Mouse (Mus musculus) lung, embryonic 16.5 days (tissue): ENCODE results near the gene Prkag1. TPM values are rescaled to one million over a fixed set of nuclear protein-coding genes. Genes with fewer than 3 reads are reported as not detected.
A peak's percentile ranks its signal among the peaks of the same experiment; 100 is the strongest.

Experiments
- ATAC-seq: fragments of 200-750 bp; cut with Nextera tagmentation; 2 replicates; pipeline ENCODE4 v1.8.0; 2017; ENCODE audit warnings: low read depth, mild to moderate bottlenecking, moderate library complexity
- H3K27ac ChIP-seq: fragments of 300-500 bp; sonication (generic); 2 replicates; pipeline ENCODE4 v1.5.1; 2014; ENCODE audit warnings: mild to moderate bottlenecking, control low read depth, low read length
- H3K27me3 ChIP-seq: fragments of 300-500 bp; sonication (generic); 2 replicates; pipeline ENCODE4 v1.6.1; 2014; ENCODE audit warnings: low read depth, low read length, mixed read lengths; ENCODE audit not compliant: control insufficient read depth, insufficient read depth
- H3K36me3 ChIP-seq: fragments of 300-500 bp; sonication (generic); 2 replicates; pipeline ENCODE4 v1.6.1; 2014; ENCODE audit warnings: low read length; ENCODE audit not compliant: control insufficient read depth, insufficient read depth
- H3K4me1 ChIP-seq: fragments of 300-500 bp; sonication (generic); replicated peaks from 2 replicates; pipeline ENCODE4 v1.6.1; 2014; ENCODE audit warnings: low read length, mixed read lengths; ENCODE audit not compliant: control insufficient read depth, insufficient read depth
- H3K4me2 ChIP-seq: fragments of 300-500 bp; sonication (generic); 2 replicates; pipeline ENCODE4 v1.6.1; 2014; ENCODE audit warnings: low read depth, low read length, control low read depth
- H3K4me3 ChIP-seq: fragments of 300-500 bp; sonication (generic); 2 replicates; pipeline ENCODE4 v1.5.1; 2014; ENCODE audit warnings: mild to moderate bottlenecking, low read length, control low read depth
- H3K9ac ChIP-seq: fragments of 300-500 bp; sonication (generic); 2 replicates; pipeline ENCODE4 v1.6.1; 2014; ENCODE audit warnings: low read length, control low read depth
- H3K9me3 ChIP-seq: fragments of 300-500 bp; sonication (generic); 2 replicates; pipeline ENCODE4 v1.6.1; 2016; ENCODE audit warnings: low read length; ENCODE audit not compliant: control insufficient read depth
- WGBS: fragments of 180-500 bp; shearing (Covaris S2); extraction: QIAGEN DNeasy Blood & Tissue Kit; methylation state at CpG from one replicate; pipeline ENCODE4 v1.1.7; 2014; 5-methylcytosine and 5-hydroxymethylcytosine counted together
- polyA plus RNA-seq: library from polyadenylated mRNA; unstranded; fragments of >200 nt; fragmentation: Nextera tagmentation; extraction: Ambion mirVana; gene quantifications from 2 replicates; pipeline ENCODE4 v1.2.1, GENCODE M21; 2015

Gene Prkag1
- polyA plus RNA-seq, 1 experiment from 2014 or later = 106 TPM

- H3K9ac ChIP-seq = no peak overlapping the region
- peak overlapping the region; percentile 40 for H3K4me2 ChIP-seq
- H3K4me3 ChIP-seq = peak overlapping the region; percentile 10
- WGBS = under 1% methylated on average over 21 of the region's 25 CpGs
- no peak for ATAC-seq
- no peak overlapping the region for H3K27ac ChIP-seq
- peaks cover 17% of the 10 kb centered on the region for H3K4me1 ChIP-seq
- no peaks in the 10 kb centered on the region for H3K9me3 ChIP-seq
- H3K27me3 ChIP-seq = peaks cover 87% of the 10 kb centered on the region
- no peaks in the 10 kb centered on the region for H3K36me3 ChIP-seq
Measured at GRCm38 (mm10) chr15:98778191-98778770, 53.0 kb downstream of the Prkag1 start.

- Histone ChIP-seq H3K4me1 (peaks cover 20% of the 10 kb centered on the region), H3K9ac (no peak within 1 kb of the TSS), H3K4me3 (peak within 1 kb of the TSS; percentile 10), H3K27ac (no peak within 1 kb of the TSS), H3K4me2 (peak within 1 kb of the TSS; percentile 40), H3K36me3 (no peaks in the 10 kb centered on the region), H3K27me3 (peaks cover 88% of the 10 kb centered on the region), H3K9me3 (no peaks in the 10 kb centered on the region)
- WGBS = under 1% methylated on average over 31 of the region's 33 CpGs
- ATAC-seq = no peak
Measured at GRCm38 (mm10) chr15:98777762-98778161, 53.6 kb downstream of the Prkag1 start, which contains the start of gene Wnt10b. Gene Wnt10b, minus strand, starts transcription at chr15:98778150.

- Histone ChIP-seq H3K4me3 (no peak overlapping the region), H3K4me2 (no peak overlapping the region), H3K27me3 (peaks cover 95% of the 10 kb centered on the region), H3K36me3 (no peaks in the 10 kb centered on the region), H3K4me1 (peaks cover 26% of the 10 kb centered on the region), H3K9ac (no peak overlapping the region), H3K9me3 (no peaks in the 10 kb centered on the region), H3K27ac (no peak overlapping the region)
- ATAC-seq = no peak
- 3% methylated on average over 19 of the region's 19 CpGs for WGBS
Measured at GRCm38 (mm10) chr15:98777005-98777616, 54.2 kb downstream of the Prkag1 start.

- peaks cover 30% of the 10 kb centered on the region for H3K4me1 ChIP-seq
- H3K9me3 ChIP-seq = no peaks in the 10 kb centered on the region
- H3K4me2 ChIP-seq = peak overlapping the region; percentile 36
- H3K9ac ChIP-seq = no peak overlapping the region; the same call in 1 of the 2 replicates
- peak; percentile 59 for ATAC-seq
- H3K27ac ChIP-seq = no peak overlapping the region
- H3K4me3 ChIP-seq = peak overlapping the region; percentile 19
- WGBS = 3% methylated on average over 52 of the region's 62 CpGs
- H3K27me3 ChIP-seq = peaks cover 95% of the 10 kb centered on the region
- no peaks in the 10 kb centered on the region for H3K36me3 ChIP-seq
Measured at GRCm38 (mm10) chr15:98776280-98777004, 54.9 kb downstream of the Prkag1 start.

- H3K27ac ChIP-seq = no peak overlapping the region
- no peaks in the 10 kb centered on the region for H3K36me3 ChIP-seq
- no peak overlapping the region for H3K9ac ChIP-seq
- peaks cover 30% of the 10 kb centered on the region for H3K4me1 ChIP-seq
- ATAC-seq = no peak
- H3K4me3 ChIP-seq = no peak overlapping the region
- H3K27me3 ChIP-seq = peaks cover 91% of the 10 kb centered on the region
- WGBS = 6% methylated on average over 5 of the region's 5 CpGs
- no peaks in the 10 kb centered on the region for H3K9me3 ChIP-seq
- no peak overlapping the region for H3K4me2 ChIP-seq
Measured at GRCm38 (mm10) chr15:98775533-98775932, 55.8 kb downstream of the Prkag1 start.

GRCm38 (mm10) chr15:98774096-98774495 lies 57.2 kb downstream of the Prkag1 start:
- Histone ChIP-seq H3K27me3 (peaks cover 79% of the 10 kb centered on the region), H3K4me1 (peaks cover 24% of the 10 kb centered on the region), H3K27ac (no peak overlapping the region), H3K4me3 (no peak overlapping the region), H3K9ac (0 out of 2 replicates have a peak overlapping the region, but pooled peaks have one; percentile 26), H3K36me3 (no peaks in the 10 kb centered on the region), H3K9me3 (no peaks in the 10 kb centered on the region), H3K4me2 (no peak overlapping the region)
- WGBS = 21% methylated on average over 15 of the region's 15 CpGs
- ATAC-seq = no peak

GRCm38 (mm10) chr15:98772511-98773211 lies 58.7 kb downstream of the Prkag1 start:
- Histone ChIP-seq H3K4me1 (peaks cover 18% of the 10 kb centered on the region), H3K36me3 (no peaks in the 10 kb centered on the region), H3K4me3 (peak overlapping the region; percentile 46), H3K9ac (peak overlapping the region; percentile 55), H3K4me2 (peak overlapping the region; percentile 75), H3K27ac (no peak overlapping the region), H3K9me3 (no peaks in the 10 kb centered on the region), H3K27me3 (peaks cover 65% of the 10 kb centered on the region)
- ATAC-seq = no peak
- 1% methylated on average over 36 of the region's 36 CpGs for WGBS

- no peak overlapping the region for H3K27ac ChIP-seq
- H3K4me1 ChIP-seq = peaks cover 18% of the 10 kb centered on the region
- H3K36me3 ChIP-seq = no peaks in the 10 kb centered on the region
- H3K27me3 ChIP-seq = peaks cover 57% of the 10 kb centered on the region
- ATAC-seq = no peak
- H3K9me3 ChIP-seq = no peaks in the 10 kb centered on the region
- peak overlapping the region; percentile 75 for H3K4me2 ChIP-seq
- H3K9ac ChIP-seq = no peak overlapping the region; the same call in 1 of the 2 replicates
- WGBS = 7% methylated on average over 12 of the region's 12 CpGs
- H3K4me3 ChIP-seq = peak overlapping the region; percentile 46
Measured at GRCm38 (mm10) chr15:98771813-98772425, 59.4 kb downstream of the Prkag1 start.
